Mouse (Mus musculus) cerebellum, adult (tissue): ENCODE data around the gene Tmem132c.
A peak's percentile ranks its signal among the peaks of the same experiment; 100 is the strongest.

Experiments used
- ATAC-seq: cut with Nextera tagmentation; 2 replicates; pipeline ENCODE4 v1.9.2; 2017; ENCODE audit warnings: mild to moderate bottlenecking, moderate library complexity, mixed read lengths; ENCODE audit not compliant: insufficient number of reproducible peaks, low FRiP score, low TSS enrichment

The Tmem132c gene

DNA sequence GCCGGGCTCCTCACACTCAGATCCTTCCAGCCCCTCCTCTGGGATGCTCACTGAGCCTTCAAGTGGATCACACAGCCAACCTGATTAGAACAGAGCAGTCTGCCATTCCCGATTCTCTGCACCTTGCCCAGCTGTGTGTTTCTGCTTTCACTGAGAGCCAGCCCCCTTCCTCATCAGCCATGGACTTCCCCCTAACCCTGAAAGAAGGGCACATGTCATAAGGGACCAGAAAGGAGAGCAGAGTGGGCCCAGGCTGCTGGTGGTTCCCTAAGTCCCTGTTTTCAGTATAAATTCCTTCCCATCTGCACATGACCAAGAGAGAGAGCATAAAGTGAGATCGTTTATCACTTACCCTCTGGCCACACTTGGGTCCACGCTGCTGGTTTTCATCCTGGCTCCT lies 39.6 kb downstream of the Tmem132c start:
- ATAC-seq, result no peak

GRCm38 (mm10) chr5:127282539-127283123 lies 41.0 kb downstream of the Tmem132c start:
- ATAC-seq, result no peak

DNA sequence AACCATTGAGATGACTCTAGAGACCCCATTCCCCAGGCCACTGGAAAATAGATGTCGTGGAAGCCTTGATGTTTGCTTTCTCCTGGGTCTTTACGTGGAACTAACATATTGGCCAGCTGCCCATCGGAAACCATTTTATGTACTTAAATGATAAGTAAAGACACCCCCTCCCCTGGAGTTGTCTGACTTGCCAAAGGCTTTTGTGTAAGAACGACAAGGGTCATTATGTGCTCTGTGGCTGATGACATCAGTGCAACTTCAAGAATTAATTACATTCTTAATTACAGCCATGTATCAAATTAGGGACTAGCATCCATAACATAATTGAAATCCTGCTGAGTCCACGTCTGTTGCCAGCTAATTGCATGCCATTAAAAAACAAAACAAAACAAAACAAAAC lies 45.3 kb downstream of the Tmem132c start:
- ATAC-seq, result no peak

DNA sequence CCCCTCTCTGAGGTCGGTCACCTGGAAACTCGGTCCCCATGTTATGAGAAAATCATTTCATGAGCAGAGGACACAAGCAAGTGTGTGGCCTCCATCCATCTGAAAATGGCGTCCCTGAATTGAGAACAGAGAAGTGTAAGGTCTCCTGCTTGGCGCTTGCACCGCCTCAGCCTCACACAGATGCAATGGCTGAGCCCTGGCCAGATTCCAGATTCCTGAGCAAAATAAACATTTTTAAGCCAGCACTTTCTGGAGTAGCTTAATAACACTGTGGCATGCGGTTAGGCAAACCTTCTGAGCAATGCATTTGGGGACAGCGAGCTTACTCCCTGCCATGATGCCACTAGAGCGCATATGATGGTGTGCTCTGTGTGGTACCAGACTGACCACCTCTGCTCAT lies 48.1 kb downstream of the Tmem132c start:
- no peak for ATAC-seq

DNA sequence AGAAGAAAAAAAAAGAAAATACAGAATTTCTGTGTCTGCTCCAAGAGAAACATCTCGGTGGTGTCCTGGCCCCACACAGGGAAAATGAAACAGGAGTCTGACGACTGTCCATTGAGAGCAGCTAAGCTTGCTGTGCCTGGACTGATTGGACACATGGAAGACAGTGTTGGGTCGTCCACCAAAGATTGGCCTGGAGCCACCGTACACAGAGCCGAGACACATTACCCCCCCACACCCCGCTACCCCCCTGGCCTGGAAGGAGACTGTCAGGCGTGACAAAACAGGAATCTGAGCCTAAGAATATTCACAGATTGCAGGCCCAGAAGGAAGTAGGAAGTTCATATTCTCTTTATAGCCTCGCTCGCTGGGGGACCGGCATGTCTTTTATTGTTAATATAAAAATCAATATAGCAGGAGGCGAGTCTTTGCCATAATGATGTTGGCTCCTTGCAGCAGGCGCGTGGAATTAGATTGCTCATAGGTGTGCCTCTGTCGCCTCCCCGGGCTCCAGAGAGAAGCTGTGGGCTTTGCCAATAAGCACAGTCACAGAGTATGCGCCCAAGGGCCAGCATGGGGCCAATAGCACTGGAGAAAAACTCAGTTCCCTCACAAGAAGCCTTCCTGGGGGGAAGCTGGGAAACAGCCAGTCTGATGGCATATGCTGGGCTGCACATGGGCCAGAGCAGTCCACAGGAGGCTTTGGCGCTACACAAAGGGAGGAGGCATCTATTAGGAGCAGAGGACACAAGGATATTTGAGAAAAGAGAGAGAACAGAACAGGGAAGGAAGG lies 49.0 kb downstream of the Tmem132c start:
- ATAC-seq, result peak; percentile 89

- ATAC-seq, result no peak
Measured at GRCm38 (mm10) chr5:127291581-127291980, 50.0 kb downstream of the Tmem132c start.

DNA sequence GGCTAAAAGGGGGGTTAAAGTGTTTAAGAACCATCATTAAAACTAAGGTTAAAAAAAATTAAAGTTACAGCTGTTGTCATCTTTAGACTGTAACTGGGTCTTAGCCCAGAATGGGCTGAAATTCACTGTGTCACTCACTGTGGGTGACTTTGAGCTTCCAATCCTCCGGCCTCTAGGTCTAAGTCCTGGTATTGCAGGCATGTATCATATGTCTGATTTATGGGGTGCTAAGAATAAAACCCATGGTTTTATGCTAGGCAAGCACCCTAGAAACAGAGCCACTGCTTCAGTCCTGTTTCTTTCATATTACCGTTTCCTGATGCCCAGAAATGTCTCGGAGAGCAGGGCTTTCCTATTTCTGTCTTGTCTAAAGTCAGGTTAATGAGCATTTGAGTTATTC lies 52.1 kb downstream of the Tmem132c start:
- no peak for ATAC-seq

DNA sequence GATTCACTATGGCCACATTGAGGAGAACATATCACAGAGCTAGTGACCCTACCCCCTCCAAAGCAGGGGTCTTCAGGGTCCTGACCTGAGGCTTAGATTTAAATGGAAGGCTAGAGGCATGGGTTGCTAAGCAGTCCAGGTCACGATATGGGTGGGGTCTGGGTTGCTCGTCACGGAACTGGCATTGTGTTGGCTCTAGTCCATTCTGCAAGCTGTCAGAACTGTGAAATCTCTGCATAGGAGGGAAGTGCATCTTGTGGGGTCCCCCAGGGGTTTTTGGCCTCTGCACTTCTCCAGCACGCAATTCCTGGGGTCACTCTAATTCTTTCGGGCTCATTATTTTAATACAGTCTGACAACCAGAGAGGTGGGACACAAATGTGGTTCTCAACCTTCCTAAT lies 55.9 kb downstream of the Tmem132c start:
- ATAC-seq, result no peak

DNA sequence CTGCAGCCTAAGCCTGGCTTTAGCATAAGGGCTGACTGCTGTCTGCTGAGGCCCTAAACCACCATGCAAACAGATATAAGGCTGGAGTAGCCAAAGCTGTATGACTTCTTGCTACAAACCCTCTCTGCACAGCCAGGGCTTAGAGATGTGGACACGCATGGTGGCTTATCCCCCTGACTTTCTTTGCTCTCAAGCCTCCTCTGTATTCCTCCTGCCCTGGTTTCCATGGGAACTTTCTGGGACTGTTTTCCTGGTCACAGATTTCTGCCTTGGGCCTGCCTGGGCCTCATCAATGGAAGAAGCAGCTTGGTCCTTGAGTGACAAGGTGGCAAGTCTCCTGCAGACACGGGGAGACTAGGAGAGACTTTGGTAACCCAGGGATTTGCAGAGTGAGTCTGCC lies 56.5 kb downstream of the Tmem132c start:
- ATAC-seq, result no peak

DNA sequence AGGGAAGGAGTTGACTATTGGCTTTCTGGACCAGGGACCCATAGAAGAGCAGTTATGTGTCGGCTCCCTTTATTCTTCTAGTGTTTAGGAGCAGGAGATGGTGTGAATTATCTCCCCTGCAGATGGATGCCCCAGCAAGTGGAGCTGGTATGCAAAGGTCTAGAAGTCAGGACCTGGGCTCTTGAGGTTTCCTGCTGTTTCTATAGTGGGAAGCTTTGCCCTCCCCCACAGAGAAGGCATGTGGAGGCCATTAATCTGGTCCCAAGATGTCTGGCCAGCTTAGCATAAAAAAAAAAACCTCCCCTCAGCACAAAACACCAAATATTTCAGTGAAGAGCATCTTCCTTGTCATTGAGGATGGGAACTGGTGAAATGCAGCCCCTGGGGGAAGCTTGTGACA lies 57.4 kb downstream of the Tmem132c start:
- no peak for ATAC-seq

- ATAC-seq, result no peak
Measured at GRCm38 (mm10) chr5:127300597-127301254, 59.1 kb downstream of the Tmem132c start.

DNA sequence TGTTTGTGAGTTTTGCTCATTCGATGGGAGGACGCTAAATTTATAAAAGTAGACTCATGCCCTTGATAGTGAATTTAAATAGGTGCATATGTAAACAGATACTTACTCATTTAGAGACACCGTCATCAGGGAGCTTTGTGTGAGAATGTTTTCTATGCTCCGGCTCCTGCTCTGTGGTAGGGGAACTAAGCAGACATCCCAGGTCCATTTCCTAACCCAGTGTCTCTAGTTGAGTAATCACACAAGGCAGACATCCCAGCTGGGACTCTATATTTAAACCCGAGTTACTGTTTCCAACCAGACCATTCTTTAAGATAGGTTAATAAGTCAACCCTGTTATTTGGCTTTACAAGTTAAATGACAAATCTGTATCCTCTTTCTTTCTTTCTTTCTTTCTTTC lies 63.7 kb downstream of the Tmem132c start:
- ATAC-seq, result no peak

- ATAC-seq, result peak; percentile 64; the same call in 1 of the 2 replicates
Measured at GRCm38 (mm10) chr5:127305719-127306118, 64.1 kb downstream of the Tmem132c start.

- no peak for ATAC-seq
Measured at GRCm38 (mm10) chr5:127306726-127307125, 65.1 kb downstream of the Tmem132c start.

DNA sequence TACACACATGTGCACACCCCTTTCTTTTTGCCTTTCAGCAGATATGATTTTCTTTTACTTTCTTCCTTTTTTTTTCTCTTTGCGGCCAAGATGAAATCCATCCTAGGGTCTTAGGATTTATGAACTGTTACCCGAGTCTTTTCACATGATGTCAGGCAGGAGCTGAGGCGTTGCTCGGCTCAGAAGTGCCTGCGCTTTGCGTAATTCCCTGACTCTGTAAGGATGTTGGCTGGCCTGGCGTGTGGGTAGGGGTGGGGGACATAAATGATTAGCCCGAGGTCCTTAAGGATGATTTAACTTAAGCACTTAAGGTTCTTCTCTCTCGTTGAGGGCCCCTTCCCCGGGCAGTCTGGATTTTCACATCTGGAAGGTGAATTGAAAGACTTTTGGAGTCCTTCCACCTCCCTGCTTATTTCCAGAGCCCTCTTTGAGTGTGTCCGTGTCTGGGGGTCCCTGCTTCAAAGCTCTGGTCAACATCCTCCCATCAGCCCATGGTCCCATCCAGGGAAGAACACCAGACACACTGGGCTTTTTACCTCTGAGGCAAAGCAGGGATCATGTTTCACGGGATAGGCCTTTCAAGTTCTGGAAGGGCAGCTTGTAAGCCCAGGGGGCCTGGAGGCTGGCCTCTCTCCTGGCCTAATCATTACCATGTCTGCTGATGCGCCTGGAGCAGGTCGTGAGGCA lies 68.9 kb downstream of the Tmem132c start:
- no peak for ATAC-seq

- ATAC-seq, result no peak
Measured at GRCm38 (mm10) chr5:127311005-127311331, 69.4 kb downstream of the Tmem132c start.

DNA sequence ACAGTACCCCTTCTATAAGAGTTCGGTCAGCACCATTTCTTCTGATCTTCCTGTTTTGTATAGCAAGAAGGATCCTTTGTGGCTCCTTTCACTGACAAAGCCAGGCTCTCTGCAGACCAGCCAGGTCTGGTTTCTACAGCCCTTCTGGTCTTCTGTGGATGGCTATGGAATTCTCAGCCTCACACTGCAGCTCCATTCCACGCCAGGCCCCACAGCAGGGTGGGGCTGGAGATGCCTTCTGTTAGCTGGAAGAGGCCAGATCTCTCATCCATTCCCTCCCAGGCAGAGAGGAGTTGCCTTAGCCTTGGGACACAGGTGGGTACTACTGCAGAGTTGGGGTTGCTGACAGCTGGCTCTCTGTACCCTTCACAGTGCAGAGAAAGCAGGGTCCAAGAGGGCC lies 72.0 kb downstream of the Tmem132c start:
- ATAC-seq, result peak; percentile 91

DNA sequence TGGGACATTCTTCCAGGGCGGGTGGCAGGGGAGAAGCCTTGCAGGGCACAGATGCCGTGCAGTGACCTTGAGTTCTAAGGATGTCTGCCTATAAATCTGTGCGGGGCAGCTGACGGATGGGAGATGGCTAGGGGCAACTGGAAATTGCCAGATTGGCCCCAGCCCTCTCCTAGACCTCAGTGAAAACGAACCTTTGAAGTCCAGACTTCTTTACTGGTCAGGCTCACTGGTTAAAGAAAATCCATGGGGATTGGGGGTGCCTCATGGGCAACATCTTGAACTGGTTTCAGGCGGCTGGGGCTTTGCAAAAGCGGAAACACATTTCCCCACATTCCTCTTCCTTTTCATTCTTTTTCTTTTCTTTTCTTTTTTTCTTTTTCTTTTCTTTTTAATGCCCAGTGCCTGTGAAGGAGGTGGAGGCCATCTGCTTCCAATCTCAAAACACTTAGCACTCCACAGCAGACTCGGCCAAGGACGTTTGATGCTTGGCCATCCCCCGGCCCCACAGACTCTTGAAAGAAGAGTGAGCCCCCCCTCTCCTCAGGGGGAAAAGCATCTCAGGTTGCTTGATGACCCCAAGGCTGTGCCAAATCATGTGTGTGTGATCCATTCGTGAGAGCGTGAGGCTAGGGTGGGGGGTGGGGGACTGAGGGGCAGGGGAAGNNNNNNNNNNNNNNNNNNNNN lies 77.6 kb downstream of the Tmem132c start:
- no peak for ATAC-seq

DNA sequence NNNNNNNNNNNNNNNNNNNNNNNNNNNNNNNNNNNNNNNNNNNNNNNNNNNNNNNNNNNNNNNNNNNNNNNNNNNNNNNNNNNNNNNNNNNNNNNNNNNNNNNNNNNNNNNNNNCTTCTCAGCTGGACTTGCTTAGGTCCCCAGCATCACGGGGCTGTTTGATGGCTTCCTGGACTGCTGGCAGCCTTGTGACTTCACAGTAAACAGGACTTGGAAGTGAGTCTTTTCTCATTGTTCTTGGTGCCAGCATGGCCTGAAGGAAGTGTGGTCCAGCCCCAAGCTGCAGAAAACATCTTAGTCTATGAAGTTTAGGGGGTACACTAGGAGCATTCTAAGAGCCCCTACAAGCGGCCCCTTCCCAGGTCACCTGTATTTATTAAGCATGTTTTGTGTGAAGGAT lies 83.0 kb downstream of the Tmem132c start:
- no peak for ATAC-seq

GRCm38 (mm10) chr5:127336048-127336907 lies 94.7 kb downstream of the Tmem132c start:
- no peak for ATAC-seq
